In the genomic region with DNA sequence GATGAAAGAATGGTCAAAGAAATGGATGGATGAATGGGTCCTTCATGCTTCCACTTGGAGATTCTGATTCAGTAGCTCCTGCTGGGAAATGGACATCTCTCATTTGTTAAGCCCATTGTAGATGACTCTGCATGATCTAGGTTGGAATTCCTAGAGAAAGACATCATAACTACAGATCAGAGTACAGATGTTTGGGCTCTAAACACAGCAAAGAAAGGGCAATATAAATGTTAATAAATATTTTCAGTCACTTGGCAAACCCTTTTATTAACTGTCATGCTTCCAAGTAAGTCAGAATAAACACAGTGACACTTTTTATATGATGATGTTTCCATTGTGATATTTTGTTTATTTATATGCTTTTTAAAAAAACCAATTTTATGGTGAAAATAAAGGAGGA, we compare ENCODE assay signal across 22 mouse cellular contexts. TPM values are rescaled to one million over a fixed set of nuclear protein-coding genes. Genes with fewer than 3 reads are reported as not detected.
A peak's percentile ranks its signal among the peaks of the same experiment; 100 is the strongest.
DNase-seq lines count a peak whose midpoint lies in the region; ATAC-seq and TF ChIP-seq lines count a peak whose summit lies in the region.
"Had no signal": no experiment of that assay in that cellular context is flagged by ENCODE, and none has a peak within 500 bp of the region (broad histone marks: within the 10 kb centered on the region; RNA-seq: fewer than 3 reads in every experiment).

No protein-coding gene starts in this region.

- no peaks in the 10 kb centered on the region for H3K36me3 ChIP-seq in kidney, postnatal 0 days (ENCODE audit: insufficient read depth, low read length)
- no peaks in the 10 kb centered on the region for H3K36me3 ChIP-seq in lung, embryonic 16.5 days (ENCODE audit: control insufficient read depth, insufficient read depth, low read length)
- no peaks in the 10 kb centered on the region for H3K36me3 ChIP-seq in stomach, embryonic 15.5 days
- H3K36me3 ChIP-seq in stomach, embryonic 16.5 days (ENCODE audit: control insufficient read depth, insufficient read depth, low read length), result no peaks in the 10 kb centered on the region
- H3K36me3 ChIP-seq: forebrain, embryonic 10.5 days; heart, embryonic 10.5 days; heart, embryonic 13.5 days had no signal

- no peaks in the 10 kb centered on the region for H3K9me3 ChIP-seq in kidney, postnatal 0 days (replicated peaks; ENCODE audit: low read length)
- no peaks in the 10 kb centered on the region for H3K9me3 ChIP-seq in lung, embryonic 16.5 days (ENCODE audit: control insufficient read depth, low read length)
- H3K9me3 ChIP-seq in stomach, embryonic 15.5 days, result no peaks in the 10 kb centered on the region
- H3K9me3 ChIP-seq in stomach, embryonic 16.5 days (replicated peaks; ENCODE audit: control insufficient read depth, low read length), result no peaks in the 10 kb centered on the region
- H3K9me3 ChIP-seq: forebrain, embryonic 10.5 days; forebrain, embryonic 13.5 days; heart, embryonic 10.5 days; heart, embryonic 13.5 days had no signal

- no peak overlapping the region for H3K27ac ChIP-seq in kidney, postnatal 0 days
- no peak overlapping the region for H3K27ac ChIP-seq in lung, embryonic 16.5 days (ENCODE audit: low read length)
- H3K27ac ChIP-seq in stomach, embryonic 15.5 days, result peak overlapping the region; percentile 63; the same call in 1 of the 2 replicates
- H3K27ac ChIP-seq in stomach, embryonic 16.5 days (ENCODE audit: low read length), result peak overlapping the region; percentile 68
- H3K27ac ChIP-seq: forebrain, embryonic 10.5 days; forebrain, embryonic 13.5 days; heart, adult 2 months; heart, embryonic 10.5 days; heart, embryonic 13.5 days; hindbrain, embryonic 14.5 days had no signal

- no peak overlapping the region for H3K9ac ChIP-seq in kidney, postnatal 0 days (ENCODE audit: low read depth, low read length)
- H3K9ac ChIP-seq in lung, embryonic 16.5 days (ENCODE audit: low read length), result no peak overlapping the region
- no peak overlapping the region for H3K9ac ChIP-seq in stomach, embryonic 15.5 days
- no peak overlapping the region for H3K9ac ChIP-seq in stomach, embryonic 16.5 days (ENCODE audit: low read length)
- H3K9ac ChIP-seq: forebrain, embryonic 13.5 days; heart, embryonic 13.5 days; hindbrain, embryonic 14.5 days had no signal

- no peak overlapping the region for H3K4me3 ChIP-seq in kidney, postnatal 0 days (replicated peaks; ENCODE audit: low read depth, low read length)
- no peak overlapping the region for H3K4me3 ChIP-seq in lung, embryonic 16.5 days (ENCODE audit: low read length)
- no peak overlapping the region for H3K4me3 ChIP-seq in stomach, embryonic 15.5 days (replicated peaks)
- no peak overlapping the region for H3K4me3 ChIP-seq in stomach, embryonic 16.5 days (replicated peaks; ENCODE audit: low read length)
- H3K4me3 ChIP-seq: forebrain, embryonic 10.5 days; forebrain, embryonic 13.5 days; heart, adult 2 months; heart, embryonic 10.5 days; heart, embryonic 13.5 days had no signal

- TF ChIP-seq CTCF in kidney, postnatal 0 days (IDR thresholded peaks at IDR 0.05; ENCODE audit: low read depth), result no peak

- DNase-seq in kidney, postnatal 0 days (ENCODE audit: low spot score), result peak; percentile 15
- no peak for DNase-seq in kidney, adult 18-20 months
- no peak for DNase-seq in lung, postnatal 36 days
- DNase-seq: cerebellum, adult 11 months; cerebellum, adult 2 months; cerebellum, adult 9-11 months; cerebellum, postnatal 25 days; gastrocnemius, postnatal 10 days; gastrocnemius, postnatal 36 days; heart, adult 2 months; heart, postnatal 14 days; heart, postnatal 4 days had no signal

- ATAC-seq in kidney, postnatal 0 days (replicated peaks; ENCODE audit: low FRiP score, low read depth), result no peak
- peak; percentile 60; the same call in 1 of the 2 replicates for ATAC-seq in lung, embryonic 16.5 days (ENCODE audit: low read depth)
- ATAC-seq in stomach, embryonic 15.5 days (ENCODE audit: insufficient read depth, low FRiP score, low read depth), result no peak
- ATAC-seq in stomach, embryonic 16.5 days (ENCODE audit: insufficient read depth, low FRiP score), result no peak
- ATAC-seq: CD4-positive, CD25-positive, alpha-beta regulatory T cell, adult 4 months; forebrain, embryonic 13.5 days; forebrain, embryonic 16.5 days had no signal

- no peak overlapping the region for H3K4me2 ChIP-seq in kidney, postnatal 0 days (ENCODE audit: low read length)
- no peak overlapping the region for H3K4me2 ChIP-seq in lung, embryonic 16.5 days (ENCODE audit: low read depth, low read length)
- no peak overlapping the region for H3K4me2 ChIP-seq in stomach, embryonic 15.5 days
- no peak overlapping the region for H3K4me2 ChIP-seq in stomach, embryonic 16.5 days (ENCODE audit: low read depth, low read length)
- H3K4me2 ChIP-seq: forebrain, embryonic 13.5 days; heart, embryonic 13.5 days; hindbrain, embryonic 14.5 days had no signal

- H3K4me1 ChIP-seq in kidney, postnatal 0 days (replicated peaks; ENCODE audit: insufficient read depth, low read length), result no peaks in the 10 kb centered on the region
- H3K4me1 ChIP-seq in lung, embryonic 16.5 days (replicated peaks; ENCODE audit: control insufficient read depth, insufficient read depth, low read length), result no peaks in the 10 kb centered on the region
- no peaks in the 10 kb centered on the region for H3K4me1 ChIP-seq in stomach, embryonic 15.5 days
- H3K4me1 ChIP-seq in stomach, embryonic 16.5 days (ENCODE audit: control insufficient read depth, insufficient read depth, low read length), result peaks cover 3% of the 10 kb centered on the region; the same call in 1 of the 2 replicates
- H3K4me1 ChIP-seq: forebrain, embryonic 10.5 days; forebrain, embryonic 13.5 days; heart, embryonic 10.5 days; heart, embryonic 13.5 days had no signal

- H3K27me3 ChIP-seq in kidney, postnatal 0 days (ENCODE audit: insufficient read depth, low read length), result no peaks in the 10 kb centered on the region
- no peaks in the 10 kb centered on the region for H3K27me3 ChIP-seq in lung, embryonic 16.5 days (ENCODE audit: control insufficient read depth, insufficient read depth, low read depth, low read length)
- no peaks in the 10 kb centered on the region for H3K27me3 ChIP-seq in stomach, embryonic 15.5 days (replicated peaks)
- no peaks in the 10 kb centered on the region for H3K27me3 ChIP-seq in stomach, embryonic 16.5 days (ENCODE audit: control insufficient read depth, insufficient read depth, low read length)
- H3K27me3 ChIP-seq: forebrain, embryonic 13.5 days; heart, embryonic 13.5 days had no signal

RNA-seq across cellular contexts. Expression of gene Cd109, which starts 34.1 kb away (rescaled TPM):
- polyA plus RNA-seq in kidney, postnatal 0 days (2015; fragmentation: Nextera tagmentation; extraction: Ambion mirVana), result 4.3 and 4.8 TPM in 2 replicates
- polyA plus RNA-seq in lung, embryonic 16.5 days (2015; fragmentation: Nextera tagmentation; extraction: Ambion mirVana), result 10.6 and 10.7 TPM in 2 replicates
- polyA plus RNA-seq in stomach, embryonic 15.5 days (2015; fragmentation: Nextera tagmentation; extraction: Ambion mirVana), result 7.9 and 8.3 TPM in 2 replicates
- polyA plus RNA-seq in stomach, embryonic 16.5 days (2015; fragmentation: Nextera tagmentation; extraction: Ambion mirVana), result 13.6 and 14.1 TPM in 2 replicates
- polyA plus RNA-seq: CD4-positive, CD25-positive, alpha-beta regulatory T cell, adult 4 months had no signal

Comparison
In these comparisons a context has a peak if more than half of its experiments do, and no peak if none do; other contexts are left out.
1. H3K27ac ChIP-seq: peak in stomach, embryonic 15.5 days (single experiment) and stomach, embryonic 16.5 days (single experiment); none in kidney, postnatal 0 days (single experiment) and lung, embryonic 16.5 days (single experiment).